Mouse (Mus musculus) splenic B cell, adult 2 months (primary cell): ENCODE data around the gene Kcne1.

Source experiments
- DNase-seq: peaks from one replicate; pipeline ENCODE4 v3.0.0-alpha.2; 2011; ENCODE audit warnings: low read depth, low spot score
- H3K27me3 ChIP-seq: 2 replicates; pipeline ENCODE4 v1.6.1; 2012; ENCODE audit warnings: mild to moderate bottlenecking, low read length, moderate library complexity, mixed read lengths; ENCODE audit not compliant: control insufficient read depth, poor library complexity, insufficient read depth, severe bottlenecking
- H3K36me3 ChIP-seq: 2 replicates; pipeline ENCODE4 v1.6.1; 2012; ENCODE audit warnings: mild to moderate bottlenecking, low read length, moderate library complexity, mixed read lengths; ENCODE audit not compliant: control insufficient read depth, poor library complexity, insufficient read depth, severe bottlenecking

Gene Kcne1

DNA sequence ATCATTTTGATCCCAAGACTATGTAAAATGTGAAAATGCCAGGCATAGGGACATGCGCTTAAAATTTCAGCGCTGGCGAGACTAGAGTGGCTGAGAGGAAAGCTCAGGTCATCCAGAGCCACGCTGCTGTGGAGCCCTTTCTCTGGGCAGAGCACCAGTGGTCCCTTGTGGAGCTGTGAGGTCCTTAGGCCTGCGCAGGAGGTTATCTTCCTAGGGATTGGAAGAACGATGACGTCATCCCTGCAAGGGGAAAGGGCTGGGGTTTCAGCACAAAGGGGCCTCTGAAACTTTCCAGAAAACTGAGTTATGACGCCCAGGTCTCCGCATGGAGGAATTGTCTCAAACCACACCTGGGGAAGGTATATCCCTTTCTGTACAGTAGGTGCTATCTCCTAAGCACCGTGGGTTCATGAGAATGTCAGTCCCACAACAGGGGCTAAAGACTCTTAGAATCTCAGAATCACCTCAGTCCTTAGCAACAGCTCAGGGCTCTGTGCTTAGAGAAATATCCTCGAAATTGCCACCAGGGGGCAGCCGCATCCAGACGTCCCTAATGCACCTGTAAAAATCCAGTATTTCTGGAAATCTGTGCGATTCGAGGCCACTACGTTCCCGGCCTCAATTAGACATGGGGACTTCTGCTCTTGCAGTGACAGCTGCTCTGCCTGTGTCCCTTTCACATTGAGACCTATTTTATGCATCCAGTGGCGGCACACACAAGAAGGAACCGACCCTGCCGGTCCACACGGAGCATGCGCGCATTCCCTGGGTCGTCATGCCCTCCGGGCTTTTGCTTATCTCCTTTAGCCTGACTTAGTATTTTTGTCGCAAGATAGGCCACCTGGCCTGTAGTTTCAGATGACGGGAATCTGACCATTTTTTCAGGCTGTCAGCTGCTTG is 18.4 kb downstream of the Kcne1 start:
- H3K36me3 ChIP-seq = no peaks in the 10 kb centered on the region
- DNase-seq = peak; percentile 68
- H3K27me3 ChIP-seq = no peaks in the 10 kb centered on the region; the same call in 1 of the 2 replicates

DNA sequence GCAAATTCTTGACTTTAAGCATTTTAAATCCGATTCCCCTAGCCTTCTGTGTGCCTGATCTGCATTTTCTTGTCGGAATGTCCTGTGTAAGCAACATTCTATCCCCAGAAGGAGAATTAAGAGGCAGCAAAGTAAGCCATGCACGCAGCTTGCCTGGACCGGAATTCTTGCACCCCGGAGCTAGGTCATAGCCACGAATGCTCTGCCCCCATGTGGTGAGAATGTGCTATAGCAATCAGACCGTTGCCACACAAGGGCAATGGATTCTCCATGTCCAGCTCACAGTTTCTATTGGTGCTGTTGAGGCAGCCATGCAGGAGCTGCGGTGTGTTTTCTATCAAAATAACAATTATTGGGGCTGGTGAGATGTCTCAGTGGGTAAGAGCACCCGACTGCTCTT is 23.0 kb downstream of the Kcne1 start:
- DNase-seq = peak; percentile 70
- no peaks in the 10 kb centered on the region for H3K27me3 ChIP-seq
- H3K36me3 ChIP-seq = no peaks in the 10 kb centered on the region

DNA sequence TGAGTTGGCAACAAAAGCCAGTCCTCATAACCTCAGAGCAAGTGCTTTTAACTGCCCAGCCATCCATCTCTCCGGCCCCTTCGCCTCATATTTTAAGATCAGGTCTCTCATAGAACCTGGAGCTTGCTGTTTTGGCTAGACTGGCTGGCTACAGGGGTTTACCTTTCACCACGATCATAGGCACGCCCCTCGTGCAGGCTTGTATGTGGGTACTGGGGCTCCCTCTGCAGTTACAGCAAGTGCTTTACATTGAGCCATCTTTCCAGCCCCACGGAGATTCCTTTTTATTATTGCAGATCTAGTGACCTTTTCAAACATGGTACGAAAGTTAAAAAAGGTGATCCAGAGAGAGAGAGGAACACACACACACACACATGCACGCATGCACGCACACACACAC is 24.7 kb downstream of the Kcne1 start:
- DNase-seq = no peak
- Histone ChIP-seq H3K36me3 (no peaks in the 10 kb centered on the region), H3K27me3 (no peaks in the 10 kb centered on the region)

DNA sequence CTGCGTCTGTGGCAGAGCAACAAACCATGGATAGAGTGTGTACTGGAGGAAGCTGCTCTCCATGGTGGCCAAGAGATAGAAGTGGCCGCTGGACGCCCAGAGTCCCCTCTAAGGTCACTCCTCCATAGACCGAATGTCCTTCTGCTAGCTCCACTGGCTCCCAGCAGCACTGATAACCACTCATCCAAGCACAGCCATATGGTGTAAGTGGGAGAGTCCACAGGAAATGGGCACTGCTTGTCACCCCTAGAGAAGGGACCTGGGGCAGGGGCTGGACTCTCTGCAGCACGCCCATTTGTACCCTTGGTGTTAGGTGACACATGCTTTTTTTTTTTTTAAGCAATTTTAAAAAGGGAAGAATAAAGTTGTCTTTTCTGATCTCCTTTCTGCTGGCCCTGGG is 28.3 kb downstream of the Kcne1 start:
- Histone ChIP-seq H3K36me3 (no peaks in the 10 kb centered on the region), H3K27me3 (no peaks in the 10 kb centered on the region)
- DNase-seq = no peak

DNA sequence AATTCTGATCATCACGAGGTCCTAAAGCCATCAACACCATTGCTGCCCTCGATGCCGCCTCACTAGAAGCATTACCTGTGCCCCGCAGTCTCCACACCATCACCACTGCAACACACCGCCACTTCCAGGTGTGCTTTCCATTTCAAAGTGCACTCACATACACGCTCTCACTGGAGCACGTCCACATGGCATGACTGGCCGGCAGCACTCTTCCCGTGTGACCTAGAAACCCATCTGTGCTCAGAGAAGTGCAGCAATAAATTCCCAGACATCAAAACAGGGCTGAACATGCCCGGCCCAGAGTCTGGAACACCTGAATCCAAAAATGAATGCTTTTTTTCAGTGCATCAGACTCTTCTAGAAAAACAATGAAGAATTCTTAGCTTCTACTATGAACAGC is 31.4 kb downstream of the Kcne1 start:
- H3K36me3 ChIP-seq = no peaks in the 10 kb centered on the region
- DNase-seq = no peak
- H3K27me3 ChIP-seq = no peaks in the 10 kb centered on the region

DNA sequence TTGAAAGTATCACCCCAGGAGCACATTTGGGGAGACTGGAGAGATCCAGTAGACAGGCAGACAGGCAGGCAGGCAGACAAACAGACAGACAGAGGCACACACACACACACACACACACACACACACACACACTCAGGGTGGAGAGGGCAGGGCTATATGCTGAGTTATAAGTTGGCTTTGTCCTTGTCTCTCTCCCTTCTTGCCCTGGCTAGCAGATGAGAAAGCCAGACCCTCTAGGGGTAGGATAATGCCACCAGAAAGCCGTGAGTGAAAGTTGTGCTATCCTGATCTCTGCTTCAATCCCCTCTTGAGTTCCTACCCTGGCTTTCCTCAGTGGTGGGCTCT is 34.2 kb downstream of the Kcne1 start:
- DNase-seq = no peak
- H3K36me3 ChIP-seq = no peaks in the 10 kb centered on the region
- no peaks in the 10 kb centered on the region for H3K27me3 ChIP-seq

DNA sequence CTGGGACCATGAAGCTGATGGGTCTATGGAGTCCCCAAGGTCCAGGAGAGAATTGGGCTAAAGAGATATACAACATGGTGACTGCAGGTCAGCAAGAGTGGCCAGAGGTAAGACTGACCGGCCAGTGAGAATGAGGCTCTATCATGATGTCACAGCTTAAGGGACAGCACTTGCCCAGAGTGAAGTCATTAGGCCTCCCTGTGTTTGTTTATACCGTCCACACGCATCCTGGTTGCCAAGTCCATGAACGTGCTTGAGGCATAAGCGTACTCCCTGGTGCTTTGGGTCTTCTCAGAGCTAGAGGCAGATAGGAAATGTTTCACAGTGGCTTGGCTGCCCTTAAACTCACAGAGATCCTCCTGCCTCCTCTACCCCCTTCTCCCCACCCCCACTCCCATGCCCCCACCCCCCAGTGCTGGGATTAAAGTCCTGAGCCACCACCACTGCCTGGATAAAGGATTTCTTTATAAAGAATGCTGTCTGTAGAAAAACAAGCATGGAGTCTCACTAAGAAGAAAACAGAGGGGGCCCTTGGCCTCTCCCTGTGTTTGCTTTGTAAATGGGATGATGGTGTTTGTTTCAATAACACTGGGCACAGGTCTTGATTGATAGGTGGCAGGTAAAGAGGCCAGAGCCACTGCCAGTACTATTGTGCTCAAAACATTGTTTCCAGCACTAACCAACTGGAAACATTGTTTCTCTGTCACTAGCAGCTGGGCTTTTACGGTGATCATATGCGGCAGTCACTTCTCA is 34.8 kb downstream of the Kcne1 start:
- DNase-seq = no peak
- Histone ChIP-seq H3K36me3 (no peaks in the 10 kb centered on the region), H3K27me3 (no peaks in the 10 kb centered on the region)

DNA sequence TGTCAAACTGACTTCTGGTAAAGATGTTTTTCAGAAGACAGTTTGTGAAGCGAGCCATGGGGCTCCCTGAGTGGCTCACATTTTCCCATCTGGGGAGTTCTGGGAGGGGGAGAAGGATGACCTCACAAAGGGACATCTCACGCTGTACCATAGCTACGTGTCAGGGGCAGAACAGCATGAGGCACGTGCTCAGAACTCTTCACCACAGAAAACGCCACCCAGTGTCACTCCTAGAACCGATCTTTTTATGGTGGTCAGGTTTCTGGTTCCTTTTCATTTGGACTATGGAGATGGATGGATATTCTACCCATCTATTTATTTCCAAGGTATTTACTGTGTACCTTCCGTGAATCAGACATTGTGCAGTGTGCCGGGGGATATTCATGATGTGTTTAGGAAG is 37.9 kb downstream of the Kcne1 start, which contains the start of gene Fam243:
Fam243 (minus strand) TSS at position 101 of the 400 bp plus-strand sequence.
- DNase-seq = no peak

DNA sequence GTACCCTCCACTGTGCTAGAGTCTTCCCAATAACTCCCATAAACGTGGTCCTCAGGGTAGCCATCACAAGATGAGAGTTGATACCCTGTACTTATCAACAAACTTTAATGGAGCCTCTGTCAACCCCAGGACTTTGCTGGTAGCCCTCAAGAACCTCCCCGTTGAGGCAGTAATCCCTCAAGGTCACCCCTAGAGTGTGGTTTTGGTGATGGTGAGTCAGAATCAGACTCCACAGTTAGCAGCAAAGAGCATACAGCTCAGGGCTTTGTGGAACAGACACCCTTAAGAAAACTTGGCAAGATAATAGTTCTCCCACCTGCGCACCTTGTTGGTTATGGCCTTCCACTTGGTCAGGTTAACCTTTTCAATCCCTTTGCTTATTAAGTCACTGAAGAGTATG is 38.9 kb downstream of the Kcne1 start:
- Histone ChIP-seq H3K27me3 (no peaks in the 10 kb centered on the region), H3K36me3 (no peaks in the 10 kb centered on the region)
- no peak for DNase-seq

More for the DNA sequence above, 37.9 kb downstream of the Kcne1 start, which contains the start of gene Fam243:
- Histone ChIP-seq H3K27me3 (no peaks in the 10 kb centered on the region), H3K36me3 (no peaks in the 10 kb centered on the region)

DNA sequence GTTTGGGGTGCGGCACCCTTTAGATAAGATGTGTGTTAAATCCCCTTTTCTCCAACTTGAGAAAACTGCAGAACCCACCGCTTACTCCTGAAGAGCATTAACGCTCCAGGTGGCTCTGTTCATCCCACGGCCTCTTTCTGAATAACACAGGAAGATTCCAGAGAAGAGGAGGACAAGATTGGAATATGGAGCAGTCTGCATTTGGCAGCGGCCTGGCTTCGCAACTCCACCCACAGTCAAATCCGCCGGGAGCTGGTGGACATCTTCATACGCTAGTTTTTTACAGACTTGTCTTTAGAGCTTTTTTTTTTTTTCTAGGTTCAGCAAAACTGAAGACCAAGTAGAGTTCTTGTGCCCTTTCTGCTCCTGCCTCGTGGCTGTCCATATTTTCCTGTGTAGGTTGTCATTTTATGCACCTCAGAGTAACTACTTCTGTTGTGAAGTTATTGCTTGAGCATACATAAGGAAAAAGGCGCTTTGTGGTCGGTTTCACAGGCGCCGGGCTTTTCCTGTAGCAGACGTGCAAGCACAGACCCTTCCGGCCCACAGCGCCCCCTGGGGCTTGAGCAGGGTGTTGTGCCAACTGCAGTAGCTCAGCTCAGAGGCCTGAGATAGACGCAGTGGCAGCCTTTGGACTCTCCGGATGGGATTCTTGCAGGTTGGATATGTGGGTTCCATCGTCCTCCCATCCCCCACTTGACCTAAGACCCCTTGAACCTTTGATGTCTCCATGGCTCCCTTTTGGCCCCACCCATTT is 39.7 kb downstream of the Kcne1 start:
- H3K27me3 ChIP-seq = no peaks in the 10 kb centered on the region
- no peaks in the 10 kb centered on the region for H3K36me3 ChIP-seq
- peak; percentile 70 for DNase-seq

DNA sequence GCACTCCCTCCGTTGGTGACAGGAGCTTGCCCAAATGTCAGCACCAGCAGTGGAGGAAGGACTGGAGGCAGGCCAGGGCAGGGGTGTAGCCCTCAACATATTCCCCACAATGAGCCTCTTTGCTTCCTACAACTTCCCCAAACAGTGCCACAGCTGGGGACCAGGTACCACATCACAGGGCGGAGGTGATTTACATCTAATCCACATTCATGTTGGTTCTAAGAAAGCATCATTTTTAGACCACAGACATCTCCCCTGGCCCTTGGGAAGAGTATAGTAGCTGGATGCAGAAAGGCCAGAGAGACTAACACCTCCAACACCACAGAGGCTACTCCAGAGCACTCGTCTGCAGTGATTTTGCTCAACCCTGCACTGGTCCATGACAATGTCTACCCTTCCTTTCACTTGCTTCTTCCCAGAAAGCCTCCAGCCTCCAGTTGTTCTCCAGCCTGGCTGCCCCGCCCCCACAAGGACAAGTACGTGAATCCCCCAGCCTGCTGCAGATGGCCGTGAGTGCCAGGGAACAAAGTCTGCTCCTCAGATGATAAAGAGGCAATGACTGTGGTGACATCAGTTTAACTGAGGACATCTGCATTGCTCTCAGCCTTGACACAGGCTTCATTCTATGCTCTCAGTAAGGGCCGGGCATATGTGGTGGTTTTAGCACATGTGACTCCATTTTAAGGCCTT is 43.1 kb downstream of the Kcne1 start:
- Histone ChIP-seq H3K36me3 (no peaks in the 10 kb centered on the region; the same call in 1 of the 2 replicates), H3K27me3 (no peaks in the 10 kb centered on the region)
- DNase-seq = no peak

DNA sequence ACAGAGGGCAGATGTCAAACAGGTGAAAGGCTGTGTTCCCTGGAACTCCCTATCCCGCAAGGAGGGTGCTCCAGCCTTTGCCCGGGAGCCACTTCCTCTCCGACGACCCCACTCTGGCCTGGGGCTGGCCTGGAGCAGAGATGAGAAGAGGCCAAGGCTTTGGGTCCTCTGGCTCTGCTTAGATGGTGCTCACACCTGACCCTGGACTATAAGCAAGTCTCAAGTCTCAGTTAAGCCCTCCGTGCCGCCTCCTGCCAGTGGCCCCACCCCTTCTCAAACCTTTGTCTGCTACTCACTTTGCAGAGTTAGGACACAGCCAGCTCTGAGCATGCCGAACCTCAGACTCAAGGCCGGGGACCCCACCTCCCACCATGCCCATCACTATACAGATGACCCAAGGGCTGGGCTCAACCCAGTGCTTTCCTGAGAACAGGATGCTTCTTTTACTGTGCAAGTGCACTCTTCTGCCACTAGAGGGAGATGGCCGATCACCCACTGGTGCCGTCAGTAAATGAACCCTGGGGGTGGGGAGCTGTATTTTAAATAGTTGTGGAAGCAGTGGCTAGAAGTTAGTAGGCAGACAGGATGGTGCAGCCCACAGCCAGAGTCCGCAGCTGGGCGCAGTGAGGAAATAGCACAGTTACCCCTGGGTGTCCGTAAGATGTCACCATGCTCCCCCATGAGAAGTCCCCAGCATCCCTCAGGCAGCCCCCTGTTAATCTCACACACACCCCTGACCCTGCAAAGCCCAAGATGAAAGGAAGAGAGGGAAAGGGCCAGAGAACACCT is 45.1 kb downstream of the Kcne1 start:
- no peaks in the 10 kb centered on the region; the same call in 1 of the 2 replicates for H3K36me3 ChIP-seq
- H3K27me3 ChIP-seq = no peaks in the 10 kb centered on the region
- peak; percentile 64 for DNase-seq

DNA sequence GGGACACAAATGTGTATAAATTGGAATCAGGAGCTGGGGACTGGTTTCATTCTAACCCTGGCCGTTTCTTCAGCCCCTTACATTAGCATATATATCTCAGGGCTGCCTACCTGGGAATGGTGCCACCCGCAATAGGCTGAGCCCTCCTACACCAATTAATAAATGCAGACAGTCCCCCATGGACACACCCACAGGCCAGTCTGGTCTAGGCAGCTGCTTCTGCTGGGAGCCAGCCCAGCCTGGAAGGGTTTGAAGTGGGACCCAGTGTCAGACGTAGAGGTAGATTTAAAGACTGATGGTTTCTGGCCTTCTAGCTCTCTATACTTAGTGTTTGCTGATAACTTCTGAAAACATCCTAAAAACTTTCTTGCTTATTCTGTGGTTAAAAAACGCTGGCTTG is 50.1 kb downstream of the Kcne1 start:
- Histone ChIP-seq H3K27me3 (no peaks in the 10 kb centered on the region), H3K36me3 (peaks cover 2% of the 10 kb centered on the region)
- DNase-seq = no peak

DNA sequence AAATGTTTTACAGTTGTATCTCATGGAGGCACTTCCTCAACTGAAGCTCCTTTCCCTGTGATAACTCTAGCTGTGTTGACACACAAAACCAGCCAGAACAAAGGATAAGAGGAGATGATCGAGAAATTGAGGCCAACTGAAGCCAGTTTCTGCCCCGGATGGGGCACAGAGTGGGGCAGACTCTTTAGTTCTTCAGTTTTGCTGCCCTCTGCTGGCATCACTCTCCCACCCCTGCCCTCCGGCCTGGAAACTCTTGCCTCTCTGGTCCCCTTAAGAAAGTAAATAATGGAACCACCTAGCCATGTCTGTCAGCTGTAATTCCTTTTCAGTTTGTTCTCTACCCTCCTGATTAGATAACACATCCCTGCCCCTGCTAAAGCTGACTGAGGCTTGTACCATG is 51.3 kb downstream of the Kcne1 start:
- Histone ChIP-seq H3K27me3 (no peaks in the 10 kb centered on the region), H3K36me3 (peaks cover 2% of the 10 kb centered on the region)
- DNase-seq = no peak
